Mouse (Mus musculus) spleen, adult 2 months (tissue): Measurements from ENCODE around the gene Rhbdf2. TPM values are rescaled to one million over a fixed set of nuclear protein-coding genes. Genes with fewer than 3 reads are reported as not detected.

Source experiments
- DNase-seq, 2 experiments: peaks; one replicate each; pipeline versions ENCODE4 v3.0.0 to v3.0.0-alpha.2; 2012 to 2021; ENCODE audit warnings: low spot score in 2 of 2, low read depth in 1 of 2
- H3K27ac ChIP-seq: fragments of 200-500 bp; 2 replicates; pipeline ENCODE4 v1.5.1; 2012; ENCODE audit warnings: low read length, inconsistent platforms; ENCODE audit not compliant: insufficient read depth
- H3K27me3 ChIP-seq: fragments of 200-500 bp; 2 replicates; pipeline ENCODE4 v1.6.1; 2012; ENCODE audit warnings: mild to moderate bottlenecking, moderate library complexity, low read length, inconsistent platforms; ENCODE audit not compliant: control insufficient read depth, insufficient read depth
- H3K36me3 ChIP-seq: fragments of 200-500 bp; 2 replicates; pipeline ENCODE4 v1.6.1; 2012; ENCODE audit warnings: mild to moderate bottlenecking, low read length, inconsistent platforms; ENCODE audit not compliant: control insufficient read depth, insufficient read depth
- H3K4me1 ChIP-seq: fragments of 200-500 bp; 2 replicates; pipeline ENCODE4 v1.6.1; 2011; ENCODE audit warnings: inconsistent platforms; ENCODE audit not compliant: control insufficient read depth, insufficient read depth, insufficient read length
- H3K4me3 ChIP-seq: fragments of 200-500 bp; 2 replicates; pipeline ENCODE4 v1.5.1; 2011; ENCODE audit warnings: mild to moderate bottlenecking, inconsistent platforms; ENCODE audit not compliant: insufficient read depth, insufficient read length; ENCODE audit errors: extremely low read depth
- CTCF ChIP-seq: fragments of 200-500 bp; IDR thresholded peaks from 2 replicates; pipeline ENCODE4 v1.5.1; 2011; ENCODE audit warnings: mild to moderate bottlenecking, inconsistent platforms; ENCODE audit not compliant: insufficient read depth, insufficient read length, insufficient replicate concordance; ENCODE audit errors: extremely low read depth
- POLR2A ChIP-seq: fragments of 200-500 bp; IDR thresholded peaks from 2 replicates; pipeline ENCODE4 v1.6.1; 2011; ENCODE audit warnings: low read depth, low read length, inconsistent platforms
- WGBS: fragments of 180-500 bp; shearing (Covaris S2); methylation state at CpG from one replicate; pipeline ENCODE4 v1.1.7; 2018; 5-methylcytosine and 5-hydroxymethylcytosine counted together
- polyA plus RNA-seq: library from polyadenylated mRNA; depleted of rRNA; stranded (reverse); fragments of >200 nt; gene quantifications from 2 replicates; pipeline ENCODE4 v1.2.3, GENCODE M21; 2012

Rhbdf2 gene
- polyA plus RNA-seq, 1 experiment, result 84.5 TPM

- Histone ChIP-seq H3K4me3 (peak overlapping the region; percentile 85), H3K36me3 (no peaks in the 10 kb centered on the region), H3K27ac (peak overlapping the region; percentile 78), H3K27me3 (no peaks in the 10 kb centered on the region), H3K4me1 (peaks cover 28% of the 10 kb centered on the region)
- 12% methylated on average over 41 of the region's 42 CpGs for WGBS
- TF ChIP-seq POLR2A, result peak; percentile 46
- no peak for TF ChIP-seq CTCF
- DNase-seq, result peak; percentile 69 to 84
Observed at GRCm38 (mm10) chr11:116624131-116624832, 2.5 kb downstream of the Rhbdf2 start.

DNA sequence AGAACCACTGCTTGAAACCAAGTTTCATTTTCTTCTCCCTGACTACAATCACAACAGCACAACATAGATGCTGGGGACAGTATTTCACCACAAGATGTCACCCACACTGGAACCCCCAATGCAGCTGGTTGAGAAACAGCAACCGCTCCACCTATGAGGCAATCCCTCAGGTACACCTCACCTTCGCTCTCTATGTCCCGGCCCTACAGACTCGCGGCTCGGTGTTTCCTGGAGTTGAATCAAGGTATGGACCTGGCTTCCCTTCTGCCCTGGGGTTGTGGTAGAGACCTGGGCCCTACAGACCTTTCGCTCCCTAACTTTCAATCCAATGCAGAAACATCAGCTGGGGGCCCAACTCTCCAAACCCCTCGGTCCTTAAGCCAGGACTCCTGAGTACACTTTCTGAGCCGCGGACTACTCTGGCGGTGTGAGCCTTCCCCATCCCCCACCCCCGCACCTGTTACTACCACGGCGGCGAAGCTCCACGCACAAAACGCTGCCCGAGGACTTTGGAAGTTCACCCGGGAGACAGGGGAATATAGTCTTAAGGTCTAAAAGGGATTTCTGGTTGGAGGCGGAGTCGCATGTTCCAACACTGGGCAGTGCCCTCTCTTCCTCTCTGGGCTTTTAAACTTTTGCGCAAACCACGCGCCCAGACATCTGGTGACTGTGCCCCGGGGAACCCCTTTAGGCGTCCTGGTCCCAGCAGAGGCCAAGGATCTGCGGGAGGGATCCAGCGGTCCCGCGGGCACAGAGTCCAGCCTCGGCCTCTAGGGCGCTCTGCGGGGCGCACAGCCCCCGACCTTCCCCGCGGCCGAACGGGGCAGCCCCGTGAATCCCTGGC, 3.3 kb downstream of the Rhbdf2 start:
- H3K36me3 ChIP-seq, result no peaks in the 10 kb centered on the region
- no peak for DNase-seq
- peak overlapping the region; percentile 85 for H3K4me3 ChIP-seq
- H3K27ac ChIP-seq, result peak overlapping the region; percentile 78
- WGBS, result 2% methylated on average over 40 of the region's 40 CpGs
- no peaks in the 10 kb centered on the region for H3K27me3 ChIP-seq
- H3K4me1 ChIP-seq, result peaks cover 36% of the 10 kb centered on the region
- TF ChIP-seq POLR2A, result no peak
- no peak for TF ChIP-seq CTCF

DNA sequence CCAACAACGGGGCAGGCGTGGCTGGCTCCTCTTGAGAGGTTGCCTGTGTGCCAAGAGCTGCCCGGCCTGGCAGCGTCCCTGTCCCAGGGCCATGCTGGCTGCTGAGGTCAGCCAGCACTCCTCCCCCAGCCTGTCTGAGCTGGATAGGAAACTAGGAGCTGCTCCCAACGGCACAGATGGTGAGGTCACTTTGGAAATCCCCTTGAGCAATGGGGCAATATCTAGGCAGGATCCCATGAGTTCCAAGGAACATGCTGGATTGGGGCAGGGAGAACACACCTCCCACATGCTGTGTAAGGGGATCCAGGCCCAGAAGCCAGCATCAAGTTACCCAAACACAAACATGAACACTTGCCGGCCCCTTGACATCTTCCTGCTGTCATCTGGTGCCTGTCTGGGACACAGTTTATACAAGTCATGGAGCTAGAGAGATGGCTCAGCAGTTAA, 5.5 kb downstream of the Rhbdf2 start:
- no peak for DNase-seq
- Histone ChIP-seq H3K4me3 (no peak overlapping the region), H3K27me3 (no peaks in the 10 kb centered on the region), H3K36me3 (no peaks in the 10 kb centered on the region), H3K4me1 (peaks cover 56% of the 10 kb centered on the region), H3K27ac (peak overlapping the region; percentile 43; the same call in 1 of the 2 replicates)
- WGBS, result 58% methylated on average over 6 of the region's 6 CpGs
- TF ChIP-seq POLR2A (no peak), CTCF (no peak)

- TF ChIP-seq CTCF (no peak), POLR2A (no peak)
- Histone ChIP-seq H3K27ac (peak overlapping the region; percentile 43; the same call in 1 of the 2 replicates), H3K4me1 (peaks cover 60% of the 10 kb centered on the region), H3K36me3 (no peaks in the 10 kb centered on the region), H3K27me3 (no peaks in the 10 kb centered on the region), H3K4me3 (no peak overlapping the region)
- 79% methylated on average over 10 of the region's 10 CpGs for WGBS
- DNase-seq, result no peak
Observed at GRCm38 (mm10) chr11:116620559-116621253, 6.1 kb downstream of the Rhbdf2 start.

- H3K27me3 ChIP-seq, result no peaks in the 10 kb centered on the region
- TF ChIP-seq POLR2A, result no peak
- TF ChIP-seq CTCF, result no peak
- WGBS, result 59% methylated on average over 9 of the region's 9 CpGs
- no peak for DNase-seq
- no peak overlapping the region for H3K4me3 ChIP-seq
- H3K27ac ChIP-seq, result 0 out of 2 replicates have a peak overlapping the region, but pooled peaks have one; percentile 16
- H3K36me3 ChIP-seq, result no peaks in the 10 kb centered on the region
- H3K4me1 ChIP-seq, result peaks cover 65% of the 10 kb centered on the region
Observed at GRCm38 (mm10) chr11:116620073-116620472, 6.7 kb downstream of the Rhbdf2 start.

GRCm38 (mm10) chr11:116619561-116619960, 7.3 kb downstream of the Rhbdf2 start:
- no peak overlapping the region for H3K4me3 ChIP-seq
- no peak for DNase-seq
- no peaks in the 10 kb centered on the region for H3K27me3 ChIP-seq
- H3K27ac ChIP-seq, result no peak overlapping the region
- peaks cover 65% of the 10 kb centered on the region for H3K4me1 ChIP-seq
- H3K36me3 ChIP-seq, result no peaks in the 10 kb centered on the region
- TF ChIP-seq CTCF (no peak), POLR2A (no peak)
- 78% methylated on average over 8 of the region's 8 CpGs for WGBS
